Mouse (Mus musculus): ENCODE data around the gene Pigr. TPM values are rescaled to one million over a fixed set of nuclear protein-coding genes. Genes with fewer than 3 reads are reported as not detected.

Gene Pigr
- total RNA-seq, 1 experiment from 2014 or later = not detected

GRCm38 (mm10) chr1:130864741-130865140 lies 38.3 kb downstream of the Pigr start:
- no peak for ATAC-seq (replicated peaks in 1 of 2; ENCODE audit: insufficient read depth in 1 of 2, low FRiP score in 2 of 2, low TSS enrichment in 1 of 2, low read depth in 1 of 2, poor library complexity in 2 of 2, severe bottlenecking in 2 of 2)

GRCm38 (mm10) chr1:130865541-130866221 lies 39.2 kb downstream of the Pigr start, which contains the start of gene Fcmr:
Gene Fcmr, plus strand, starts transcription at chr1:130865669.
- no peak for ATAC-seq (replicated peaks in 1 of 2; ENCODE audit: insufficient read depth in 1 of 2, low FRiP score in 2 of 2, low TSS enrichment in 1 of 2, low read depth in 1 of 2, poor library complexity in 2 of 2, severe bottlenecking in 2 of 2)

- ATAC-seq (replicated peaks in 1 of 2; ENCODE audit: insufficient read depth in 1 of 2, low FRiP score in 2 of 2, low TSS enrichment in 1 of 2, low read depth in 1 of 2, poor library complexity in 2 of 2, severe bottlenecking in 2 of 2) = peak; percentile 53 to 65; a peak in 3 of 4 replicates
Measured at GRCm38 (mm10) chr1:130872912-130873311, 46.4 kb downstream of the Pigr start.

- ATAC-seq (replicated peaks in 1 of 2; ENCODE audit: insufficient read depth in 1 of 2, low FRiP score in 2 of 2, low TSS enrichment in 1 of 2, low read depth in 1 of 2, poor library complexity in 2 of 2, severe bottlenecking in 2 of 2) = 0 out of 4 replicates have a peak, but pooled peaks have one; percentile 30 to 34
Measured at GRCm38 (mm10) chr1:130875139-130875538, 48.7 kb downstream of the Pigr start.

GRCm38 (mm10) chr1:130875910-130876309 lies 49.4 kb downstream of the Pigr start:
- ATAC-seq (replicated peaks in 1 of 2; ENCODE audit: insufficient read depth in 1 of 2, low FRiP score in 2 of 2, low TSS enrichment in 1 of 2, low read depth in 1 of 2, poor library complexity in 2 of 2, severe bottlenecking in 2 of 2) = no peak

GRCm38 (mm10) chr1:130876931-130877509 lies 50.5 kb downstream of the Pigr start:
- peak in 1 of 2 experiments; percentile 36; a peak in 1 of 4 replicates for ATAC-seq (replicated peaks in 1 of 2; ENCODE audit: insufficient read depth in 1 of 2, low FRiP score in 2 of 2, low TSS enrichment in 1 of 2, low read depth in 1 of 2, poor library complexity in 2 of 2, severe bottlenecking in 2 of 2)

- peak; percentile 20 to 51 for ATAC-seq (replicated peaks in 1 of 2; ENCODE audit: insufficient read depth in 1 of 2, low FRiP score in 2 of 2, low TSS enrichment in 1 of 2, low read depth in 1 of 2, poor library complexity in 2 of 2, severe bottlenecking in 2 of 2)
Measured at GRCm38 (mm10) chr1:130877889-130878614, 51.6 kb downstream of the Pigr start.

- no peak for ATAC-seq (replicated peaks in 1 of 2; ENCODE audit: insufficient read depth in 1 of 2, low FRiP score in 2 of 2, low TSS enrichment in 1 of 2, low read depth in 1 of 2, poor library complexity in 2 of 2, severe bottlenecking in 2 of 2)
Measured at GRCm38 (mm10) chr1:130879927-130880326, 53.4 kb downstream of the Pigr start.

- no peak for ATAC-seq (replicated peaks in 1 of 2; ENCODE audit: insufficient read depth in 1 of 2, low FRiP score in 2 of 2, low TSS enrichment in 1 of 2, low read depth in 1 of 2, poor library complexity in 2 of 2, severe bottlenecking in 2 of 2)
Measured at GRCm38 (mm10) chr1:130883146-130883545, 56.7 kb downstream of the Pigr start.

- no peak for ATAC-seq (replicated peaks in 1 of 2; ENCODE audit: insufficient read depth in 1 of 2, low FRiP score in 2 of 2, low TSS enrichment in 1 of 2, low read depth in 1 of 2, poor library complexity in 2 of 2, severe bottlenecking in 2 of 2)
Measured at GRCm38 (mm10) chr1:130887354-130887753, 60.9 kb downstream of the Pigr start, which contains the start of gene Il24. Gene Il24, minus strand, starts transcription at chr1:130887454.

GRCm38 (mm10) chr1:130892446-130892845 lies 66.0 kb downstream of the Pigr start:
- ATAC-seq (replicated peaks in 1 of 2; ENCODE audit: insufficient read depth in 1 of 2, low FRiP score in 2 of 2, low TSS enrichment in 1 of 2, low read depth in 1 of 2, poor library complexity in 2 of 2, severe bottlenecking in 2 of 2) = no peak

GRCm38 (mm10) chr1:130893329-130894040 lies 67.0 kb downstream of the Pigr start:
- ATAC-seq (replicated peaks in 1 of 2; ENCODE audit: insufficient read depth in 1 of 2, low FRiP score in 2 of 2, low TSS enrichment in 1 of 2, low read depth in 1 of 2, poor library complexity in 2 of 2, severe bottlenecking in 2 of 2) = no peak

GRCm38 (mm10) chr1:130894468-130894867 lies 68.0 kb downstream of the Pigr start:
- ATAC-seq (replicated peaks in 1 of 2; ENCODE audit: insufficient read depth in 1 of 2, low FRiP score in 2 of 2, low TSS enrichment in 1 of 2, low read depth in 1 of 2, poor library complexity in 2 of 2, severe bottlenecking in 2 of 2) = no peak

Other genes starting within 250 kb of the Pigr start
- gene Zp3r, start 197.1 kb upstream of the Pigr start, total RNA-seq (2017) = not detected in 2 replicates
- gene C4bp, start 165.1 kb upstream of the Pigr start, total RNA-seq (2017) = not detected in 2 replicates
- gene Gm29427, start 110.9 kb upstream of the Pigr start, total RNA-seq (2017) = not detected in 2 replicates
- 8.8 and 10.3 TPM in 2 replicates for gene Yod1, start 109.4 kb upstream of the Pigr start, total RNA-seq (2017)
- gene Pfkfb2, start 97.4 kb upstream of the Pigr start, total RNA-seq (2017) = 14.6 and 18.1 TPM in 2 replicates
- gene AA986860, start 94.7 kb upstream of the Pigr start, total RNA-seq (2017) = 0.30 TPM in 1 of 2 replicates, not detected in the other
- not detected in 2 replicates for gene Fcamr, start 25.8 kb upstream of the Pigr start, total RNA-seq (2017)
- gene Fcmr, start 39.0 kb downstream of the Pigr start, total RNA-seq (2017) = not detected in 2 replicates
- not detected in 2 replicates for gene Il24, start 60.8 kb downstream of the Pigr start, total RNA-seq (2017)
- gene Il20, start 84.8 kb downstream of the Pigr start, total RNA-seq (2017) = not detected in 2 replicates
- gene Il19, start 113.4 kb downstream of the Pigr start, total RNA-seq (2017) = not detected in 2 replicates
- gene Il10, start 193.2 kb downstream of the Pigr start, total RNA-seq (2017) = 4.8 and 16.6 TPM in 2 replicates

All from hematopoietic stem cell, adult 5-6 weeks (primary cell).